Mouse (Mus musculus) cortical plate, adult 2 months (tissue): Measurements from ENCODE around the gene Plekhg5.
A peak's percentile ranks its signal among the peaks of the same experiment; 100 is the strongest.

Experiments
- CTCF ChIP-seq: fragments of 200-500 bp; IDR thresholded peaks from 2 replicates; pipeline ENCODE4 v1.5.1; 2011; ENCODE audit warnings: mild to moderate bottlenecking, control low read depth, low read length; ENCODE audit not compliant: insufficient read depth; ENCODE audit errors: extremely low read depth
- POLR2A ChIP-seq: fragments of 200-500 bp; IDR thresholded peaks from 2 replicates; pipeline ENCODE4 v1.6.1; 2011; ENCODE audit warnings: mild to moderate bottlenecking, low read length, control low read depth; ENCODE audit not compliant: insufficient read depth; ENCODE audit errors: extremely low read depth

DNA sequence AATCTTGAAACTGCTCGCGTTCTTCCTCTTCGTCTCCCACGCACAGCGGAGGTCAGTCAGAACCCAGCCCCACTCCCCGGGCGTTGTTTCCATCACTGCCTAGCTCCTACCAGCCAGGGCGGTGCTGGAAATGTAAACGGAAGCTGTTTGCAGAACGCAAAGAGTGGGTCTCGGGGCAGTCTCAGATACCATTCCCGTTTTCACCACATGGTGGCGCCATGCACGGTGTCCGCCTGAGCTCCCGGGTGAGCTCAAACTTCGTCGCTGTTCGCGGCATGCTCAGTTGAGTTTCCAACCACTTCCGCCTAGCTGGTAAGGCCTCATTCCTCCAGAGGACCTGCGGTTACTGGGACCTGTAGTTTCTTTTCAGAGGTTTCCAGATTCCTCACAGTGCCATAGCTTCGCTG, 81.5 kb downstream of the Plekhg5 start:
- TF ChIP-seq CTCF = peak; percentile 70
- TF ChIP-seq POLR2A = no peak
